In genomic region chr13:29833751-29834150, GRCm38 (mm10) we compare ENCODE assay signal across 25 mouse cellular contexts. TPM values are rescaled to one million over a fixed set of nuclear protein-coding genes. Genes with fewer than 3 reads are reported as not detected.
A peak's percentile ranks its signal among the peaks of the same experiment; 100 is the strongest.
DNase-seq lines count a peak whose midpoint lies in the region; ATAC-seq and TF ChIP-seq lines count a peak whose summit lies in the region.
"Had no signal": no experiment of that assay in that cellular context is flagged by ENCODE, and none has a peak within 500 bp of the region (broad histone marks: within the 10 kb centered on the region; RNA-seq: fewer than 3 reads in every experiment).

No protein-coding gene starts in this region.

- no peak for DNase-seq in forebrain, embryonic 10.5 days (ENCODE audit: extremely low spot score, low spot score)
- DNase-seq in forebrain, embryonic 11.5 days (ENCODE audit: low spot score) = no peak
- DNase-seq in midbrain, embryonic 11.5 days (ENCODE audit: low spot score, missing footprints) = peak; percentile 79
- DNase-seq in midbrain, postnatal 0 days (ENCODE audit: low spot score) = no peak
- peak; percentile 42 for DNase-seq in forebrain, postnatal 0 days
- no peak for DNase-seq in adipocyte (ENCODE audit: low spot score)
- DNase-seq: adrenal gland, postnatal 14 days; cerebellum, adult 11-12 months; heart, postnatal 4 days; kidney, postnatal 4 days; layer of hippocampus, adult 9-11 months; lung, adult 18-20 months; lung, postnatal 14 days; retina, postnatal 1 day; right cerebral cortex, postnatal 4 days; thymus, adult 2 months had no signal

- no peak overlapping the region for H3K4me2 ChIP-seq in forebrain, embryonic 11.5 days (ENCODE audit: low read depth, low read length, severe bottlenecking)
- no peak overlapping the region for H3K4me2 ChIP-seq in midbrain, embryonic 11.5 days
- no peak overlapping the region for H3K4me2 ChIP-seq in midbrain, postnatal 0 days (ENCODE audit: low read depth, low read length, poor library complexity, severe bottlenecking)
- no peak overlapping the region for H3K4me2 ChIP-seq in forebrain, postnatal 0 days (ENCODE audit: low read depth)
- no peak overlapping the region for H3K4me2 ChIP-seq in intestine, embryonic 16.5 days (ENCODE audit: low read depth, low read length)
- H3K4me2 ChIP-seq: embryonic facial prominence, embryonic 15.5 days; intestine, embryonic 15.5 days; liver, embryonic 11.5 days had no signal

- WGBS in forebrain, embryonic 10.5 days = 86% methylated on average over 8 of the region's 8 CpGs
- WGBS in forebrain, embryonic 11.5 days = 80% methylated on average over 8 of the region's 8 CpGs
- WGBS in midbrain, embryonic 11.5 days = 79% methylated on average over 8 of the region's 8 CpGs
- 67% methylated on average over 8 of the region's 8 CpGs for WGBS in midbrain, postnatal 0 days
- 40% methylated on average over 8 of the region's 8 CpGs for WGBS in forebrain, postnatal 0 days
- WGBS in intestine, embryonic 16.5 days = 72% methylated on average over 8 of the region's 8 CpGs

- no peaks in the 10 kb centered on the region for H3K27me3 ChIP-seq in forebrain, embryonic 10.5 days (ENCODE audit: poor library complexity, severe bottlenecking)
- H3K27me3 ChIP-seq in forebrain, embryonic 11.5 days (ENCODE audit: control insufficient read depth, insufficient read depth, low read length) = no peaks in the 10 kb centered on the region
- H3K27me3 ChIP-seq in midbrain, embryonic 11.5 days (ENCODE audit: control insufficient read depth, insufficient read depth, low read length) = no peaks in the 10 kb centered on the region
- H3K27me3 ChIP-seq in midbrain, postnatal 0 days (ENCODE audit: insufficient read depth, low read length) = no peaks in the 10 kb centered on the region
- no peaks in the 10 kb centered on the region for H3K27me3 ChIP-seq in forebrain, postnatal 0 days (ENCODE audit: insufficient read depth, low read length)
- no peaks in the 10 kb centered on the region for H3K27me3 ChIP-seq in intestine, embryonic 16.5 days (replicated peaks; ENCODE audit: control insufficient read depth, insufficient read depth, low read length)
- H3K27me3 ChIP-seq: embryonic facial prominence, embryonic 15.5 days; intestine, embryonic 15.5 days; megakaryocyte, embryonic 14.5 days; Patski had no signal

- H3K27ac ChIP-seq in forebrain, embryonic 10.5 days = 0 out of 2 replicates have a peak overlapping the region, but pooled peaks have one; percentile 35
- no peak overlapping the region for H3K27ac ChIP-seq in forebrain, embryonic 11.5 days (ENCODE audit: low read depth, low read length)
- H3K27ac ChIP-seq in midbrain, embryonic 11.5 days (ENCODE audit: low read depth, low read length) = peak overlapping the region; percentile 7; the same call in 1 of the 2 replicates
- H3K27ac ChIP-seq in midbrain, postnatal 0 days (ENCODE audit: low read depth, low read length) = no peak overlapping the region
- H3K27ac ChIP-seq in forebrain, postnatal 0 days (ENCODE audit: low read depth, low read length) = no peak overlapping the region
- no peak overlapping the region for H3K27ac ChIP-seq in intestine, embryonic 16.5 days (ENCODE audit: low read length)
- H3K27ac ChIP-seq: embryonic facial prominence, embryonic 15.5 days; intestine, embryonic 15.5 days; left cerebral cortex, adult 2 months had no signal

- H3K4me1 ChIP-seq in forebrain, embryonic 10.5 days = peaks cover 2% of the 10 kb centered on the region; the same call in 1 of the 2 replicates
- no peaks in the 10 kb centered on the region for H3K4me1 ChIP-seq in forebrain, embryonic 11.5 days (replicated peaks; ENCODE audit: control insufficient read depth, insufficient read depth, low read length)
- peaks cover 6% of the 10 kb centered on the region; the same call in 1 of the 2 replicates for H3K4me1 ChIP-seq in midbrain, embryonic 11.5 days (ENCODE audit: control insufficient read depth, insufficient read depth, low read length)
- H3K4me1 ChIP-seq in midbrain, postnatal 0 days (ENCODE audit: insufficient read depth, low read length) = no peaks in the 10 kb centered on the region
- 0 out of 2 replicates have a peak, but pooled peaks cover 13% of the 10 kb centered on the region for H3K4me1 ChIP-seq in forebrain, postnatal 0 days (ENCODE audit: insufficient read depth)
- H3K4me1 ChIP-seq in intestine, embryonic 16.5 days (ENCODE audit: control insufficient read depth, insufficient read depth, low read length) = no peaks in the 10 kb centered on the region
- H3K4me1 ChIP-seq: embryonic facial prominence, embryonic 15.5 days; intestine, embryonic 15.5 days had no signal

- no peak overlapping the region for H3K9ac ChIP-seq in forebrain, embryonic 11.5 days (ENCODE audit: low read length)
- H3K9ac ChIP-seq in midbrain, embryonic 11.5 days (ENCODE audit: low read length) = no peak overlapping the region
- no peak overlapping the region for H3K9ac ChIP-seq in midbrain, postnatal 0 days (replicated peaks; ENCODE audit: low read length, poor library complexity, severe bottlenecking)
- H3K9ac ChIP-seq in forebrain, postnatal 0 days = no peak overlapping the region
- H3K9ac ChIP-seq in intestine, embryonic 16.5 days (ENCODE audit: low read depth, low read length) = no peak overlapping the region
- H3K9ac ChIP-seq: embryonic facial prominence, embryonic 15.5 days; intestine, embryonic 15.5 days had no signal

- ATAC-seq in forebrain, embryonic 11.5 days (replicated peaks; ENCODE audit: low FRiP score) = no peak
- no peak for ATAC-seq in midbrain, embryonic 11.5 days (ENCODE audit: low FRiP score)
- no peak for ATAC-seq in midbrain, postnatal 0 days (ENCODE audit: low FRiP score)
- peak; percentile 37; the same call in 1 of the 2 replicates for ATAC-seq in forebrain, postnatal 0 days
- ATAC-seq in intestine, embryonic 16.5 days = no peak
- ATAC-seq: CD4-positive, CD25-positive, alpha-beta regulatory T cell, adult 4 months; intestine, embryonic 15.5 days; Patski had no signal

- peaks cover 22% of the 10 kb centered on the region for H3K36me3 ChIP-seq in forebrain, embryonic 10.5 days (replicated peaks)
- no peaks in the 10 kb centered on the region for H3K36me3 ChIP-seq in forebrain, embryonic 11.5 days (ENCODE audit: control insufficient read depth, insufficient read depth, low read length)
- no peaks in the 10 kb centered on the region for H3K36me3 ChIP-seq in midbrain, embryonic 11.5 days (ENCODE audit: control insufficient read depth, insufficient read depth, low read length)
- no peaks in the 10 kb centered on the region for H3K36me3 ChIP-seq in midbrain, postnatal 0 days (ENCODE audit: insufficient read depth, low read length)
- H3K36me3 ChIP-seq in forebrain, postnatal 0 days (ENCODE audit: insufficient read depth) = no peaks in the 10 kb centered on the region
- H3K36me3 ChIP-seq in intestine, embryonic 16.5 days (ENCODE audit: control insufficient read depth, insufficient read depth, low read length) = no peaks in the 10 kb centered on the region
- H3K36me3 ChIP-seq: intestine, embryonic 15.5 days had no signal

- no peak overlapping the region for H3K4me3 ChIP-seq in forebrain, embryonic 10.5 days
- no peak overlapping the region for H3K4me3 ChIP-seq in forebrain, embryonic 11.5 days (ENCODE audit: low read depth, low read length)
- H3K4me3 ChIP-seq in midbrain, embryonic 11.5 days (ENCODE audit: low read depth, low read length) = no peak overlapping the region
- no peak overlapping the region for H3K4me3 ChIP-seq in midbrain, postnatal 0 days (ENCODE audit: low read depth, low read length)
- no peak overlapping the region for H3K4me3 ChIP-seq in forebrain, postnatal 0 days (ENCODE audit: low read depth, low read length)
- H3K4me3 ChIP-seq in intestine, embryonic 16.5 days (ENCODE audit: low read length) = no peak overlapping the region
- H3K4me3 ChIP-seq: embryonic facial prominence, embryonic 15.5 days; intestine, embryonic 15.5 days; left cerebral cortex, adult 2 months; megakaryocyte, embryonic 14.5 days; myocyte had no signal

- no peak for TF ChIP-seq CTCF in midbrain, postnatal 0 days (IDR thresholded peaks at IDR 0.05)
- TF ChIP-seq CTCF in forebrain, postnatal 0 days (IDR thresholded peaks at IDR 0.05; ENCODE audit: low read depth) = no peak

- no peaks in the 10 kb centered on the region for H3K9me3 ChIP-seq in forebrain, embryonic 10.5 days
- no peaks in the 10 kb centered on the region for H3K9me3 ChIP-seq in forebrain, embryonic 11.5 days (ENCODE audit: control insufficient read depth, low read length)
- H3K9me3 ChIP-seq in midbrain, embryonic 11.5 days (ENCODE audit: control insufficient read depth, low read length) = no peaks in the 10 kb centered on the region
- H3K9me3 ChIP-seq in midbrain, postnatal 0 days (ENCODE audit: low read length) = no peaks in the 10 kb centered on the region
- H3K9me3 ChIP-seq in forebrain, postnatal 0 days (ENCODE audit: low read length) = no peaks in the 10 kb centered on the region
- no peaks in the 10 kb centered on the region for H3K9me3 ChIP-seq in intestine, embryonic 16.5 days (ENCODE audit: control insufficient read depth, low read length)
- H3K9me3 ChIP-seq: embryonic facial prominence, embryonic 15.5 days; intestine, embryonic 15.5 days; megakaryocyte, embryonic 14.5 days had no signal

RNA-seq across cellular contexts. Expression of gene Cdkal1, which starts 21.7 kb away (rescaled TPM):
- polyA plus RNA-seq in forebrain, embryonic 10.5 days (2016; fragmentation: Nextera tagmentation; extraction: Ambion mirVana) = 34.3 and 34.5 TPM in 2 replicates
- polyA plus RNA-seq in forebrain, embryonic 11.5 days (2014; fragmentation: Nextera tagmentation; extraction: Ambion mirVana) = 37.5 and 38.9 TPM in 2 replicates
- polyA plus RNA-seq in midbrain, embryonic 11.5 days (2014; fragmentation: Nextera tagmentation; extraction: Ambion mirVana) = 35.1 and 35.7 TPM in 2 replicates
- 13.1 and 17.6 TPM in 2 replicates for total RNA-seq in midbrain, postnatal 0 days (2014; rRNA removed)
- polyA plus RNA-seq in midbrain, postnatal 0 days (2015; fragmentation: Nextera tagmentation; extraction: Ambion mirVana) = 16.7 and 17.4 TPM in 2 replicates
- total RNA-seq in forebrain, postnatal 0 days (2014; rRNA removed) = 16.7 and 17.9 TPM in 2 replicates
- polyA plus RNA-seq in forebrain, postnatal 0 days (2015; fragmentation: Nextera tagmentation; extraction: Ambion mirVana) = 16.8 and 18.3 TPM in 2 replicates
- 23.4 and 25.0 TPM in 2 replicates for polyA plus RNA-seq in intestine, embryonic 16.5 days (2015; fragmentation: Nextera tagmentation; extraction: Ambion mirVana)

Comparison
In these comparisons a context has a peak if more than half of its experiments do, and no peak if none do; other contexts are left out.
1. DNase-seq: peak in midbrain, embryonic 11.5 days (single experiment) and forebrain, postnatal 0 days (single experiment); none in forebrain, embryonic 10.5 days (single experiment), forebrain, embryonic 11.5 days (single experiment), midbrain, postnatal 0 days (single experiment) and adipocyte (single experiment).
2. H3K27ac ChIP-seq: peak in forebrain, embryonic 10.5 days (single experiment) and midbrain, embryonic 11.5 days (single experiment); none in forebrain, embryonic 11.5 days (single experiment), midbrain, postnatal 0 days (single experiment), forebrain, postnatal 0 days (single experiment) and intestine, embryonic 16.5 days (single experiment).